Mouse (Mus musculus) ES-E14 (cell line): ENCODE measurements around the gene H2bfm.
"Not testable (repeated sequence)": the region's sequence is repeated elsewhere in the genome, so short reads cannot be mapped to it uniquely, and the experiment has no call there.

Experiments used
- CHD2 ChIP-seq: IDR thresholded peaks from 2 replicates; pipeline ENCODE4 v1.6.1; 2014; ENCODE audit warnings: mild to moderate bottlenecking, low read depth, low read length, inconsistent platforms
- HCFC1 ChIP-seq: IDR thresholded peaks from 2 replicates; pipeline ENCODE4 v1.6.1; 2012; ENCODE audit warnings: low read length, inconsistent platforms, borderline replicate concordance; ENCODE audit not compliant: insufficient read depth
- MAFK ChIP-seq: IDR thresholded peaks from 2 replicates; pipeline ENCODE4 v1.6.1; 2014; ENCODE audit warnings: mild to moderate bottlenecking, low read depth, low read length, inconsistent platforms; ENCODE audit not compliant: insufficient read depth
- ZC3H11A ChIP-seq: IDR thresholded peaks from 2 replicates; pipeline ENCODE4 v1.6.1; 2012; ENCODE audit warnings: low read depth, mild to moderate bottlenecking, inconsistent platforms, low read length, borderline replicate concordance
- ZNF384 ChIP-seq: IDR thresholded peaks from 2 replicates; pipeline ENCODE4 v1.6.1; 2012; ENCODE audit warnings: low read depth, low read length, inconsistent platforms

DNA sequence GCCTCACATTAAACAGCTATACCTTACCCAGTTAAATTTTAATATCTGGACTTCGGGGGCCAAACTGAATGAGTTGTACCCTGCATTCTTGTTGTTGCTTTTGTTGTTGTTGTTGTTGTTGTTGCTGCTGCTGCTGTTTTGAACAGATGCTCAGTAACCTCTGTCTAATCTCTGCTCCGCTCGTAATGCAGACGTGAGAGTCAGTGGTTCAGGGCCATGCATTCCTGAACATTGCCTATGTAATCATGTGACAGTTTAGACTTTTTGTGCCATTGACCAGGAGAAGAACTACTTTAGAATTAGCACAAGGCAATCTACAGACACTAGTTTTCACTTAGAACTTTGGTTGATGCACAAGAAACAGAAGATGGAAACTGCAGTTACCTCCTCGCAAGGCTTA lies 31.2 kb downstream of the H2bfm start:
- TF ChIP-seq ZC3H11A, MAFK, HCFC1, ZNF384, CHD2: not testable (repeated sequence)
